In genomic region chr3:95818571-95819288, GRCm38 (mm10) we compare ENCODE assay signal across 7 mouse cellular contexts. TPM values are rescaled to one million over a fixed set of nuclear protein-coding genes. Genes with fewer than 3 reads are reported as not detected.
DNase-seq lines count a peak whose midpoint lies in the region; ATAC-seq and TF ChIP-seq lines count a peak whose summit lies in the region.

Gene Rprd2 (minus strand): TSS chr3:95818863.

- 0 out of 2 replicates have a peak, but pooled peaks have one; percentile 21 for TF ChIP-seq CTCF in intestine, postnatal 0 days (IDR thresholded peaks at IDR 0.05; ENCODE audit: low read depth)
- no peak for TF ChIP-seq CTCF in small intestine, adult 2 months (IDR thresholded peaks at IDR 0.05; ENCODE audit: extremely low read depth, insufficient read length, insufficient replicate concordance, low read depth, low read length)

- peak within 1 kb of the TSS; percentile 67 for H3K4me3 ChIP-seq in intestine, postnatal 0 days (ENCODE audit: low read depth, low read length)
- peak within 1 kb of the TSS; percentile 84 for H3K4me3 ChIP-seq in midbrain, embryonic 12.5 days
- peak within 1 kb of the TSS; percentile 88 for H3K4me3 ChIP-seq in small intestine, adult 2 months (ENCODE audit: low read depth, low read length)

- DNase-seq in adrenal gland, adult 2 months = peak; percentile 89
- peak; percentile 47 for DNase-seq in embryo, embryonic 11.5 days (ENCODE audit: low read depth, low spot score)
- DNase-seq in gastrocnemius, postnatal 4 days (ENCODE audit: low spot score in 2 of 2) = peak; percentile 62 to 82
- DNase-seq in left cerebral cortex, postnatal 4 days = peak; percentile 81

- ATAC-seq in intestine, postnatal 0 days = peak; percentile 49
- ATAC-seq in midbrain, embryonic 12.5 days (ENCODE audit: low FRiP score, low read depth) = peak; percentile 68

- H3K4me2 ChIP-seq in intestine, postnatal 0 days (replicated peaks; ENCODE audit: low read depth) = peak within 1 kb of the TSS; percentile 70
- peak within 1 kb of the TSS; percentile 60 for H3K4me2 ChIP-seq in midbrain, embryonic 12.5 days (replicated peaks)

- WGBS in intestine, postnatal 0 days = under 1% methylated on average over 60 of the region's 60 CpGs
- under 1% methylated on average over 59 of the region's 60 CpGs for WGBS in midbrain, embryonic 12.5 days
- under 1% methylated on average over 60 of the region's 60 CpGs for WGBS in small intestine, adult 2 months

- peak within 1 kb of the TSS; percentile 100 for H3K27ac ChIP-seq in intestine, postnatal 0 days (ENCODE audit: low read depth, low read length)
- peak within 1 kb of the TSS; percentile 99 for H3K27ac ChIP-seq in midbrain, embryonic 12.5 days (replicated peaks)
- peak within 1 kb of the TSS; percentile 100 for H3K27ac ChIP-seq in small intestine, adult 2 months (ENCODE audit: insufficient read depth, low read depth, low read length)

- no peaks in the 10 kb centered on the region for H3K9me3 ChIP-seq in intestine, postnatal 0 days (ENCODE audit: control insufficient read depth)
- H3K9me3 ChIP-seq in midbrain, embryonic 12.5 days = no peaks in the 10 kb centered on the region

- no peaks in the 10 kb centered on the region for H3K27me3 ChIP-seq in intestine, postnatal 0 days (replicated peaks; ENCODE audit: control insufficient read depth, insufficient read depth, low read length)
- H3K27me3 ChIP-seq in midbrain, embryonic 12.5 days = no peaks in the 10 kb centered on the region
- H3K27me3 ChIP-seq in small intestine, adult 2 months (ENCODE audit: control insufficient read depth, insufficient read depth, low read length) = no peaks in the 10 kb centered on the region

- H3K9ac ChIP-seq in intestine, postnatal 0 days (ENCODE audit: low read depth, low read length) = peak within 1 kb of the TSS; percentile 97
- peak within 1 kb of the TSS; percentile 95 for H3K9ac ChIP-seq in midbrain, embryonic 12.5 days (replicated peaks)

- TF ChIP-seq POLR2A in small intestine, adult 2 months (IDR thresholded peaks at IDR 0.05; ENCODE audit: low read depth, low read length) = peak; percentile 71; the same call in 1 of the 2 replicates

- no peaks in the 10 kb centered on the region; the same call in 1 of the 2 replicates for H3K4me1 ChIP-seq in intestine, postnatal 0 days (replicated peaks; ENCODE audit: control insufficient read depth, insufficient read depth, low read length)
- peaks cover 14% of the 10 kb centered on the region for H3K4me1 ChIP-seq in midbrain, embryonic 12.5 days
- H3K4me1 ChIP-seq in small intestine, adult 2 months (ENCODE audit: control insufficient read depth, insufficient read depth, insufficient read length, low read length) = peaks cover 2% of the 10 kb centered on the region; the same call in 1 of the 2 replicates

- intact Hi-C loops in left cerebral cortex, postnatal 4 days (cut with DNase I) = no loop called here

- H3K36me3 ChIP-seq in intestine, postnatal 0 days (ENCODE audit: control insufficient read depth, insufficient read depth) = no peaks in the 10 kb centered on the region; the same call in 1 of the 2 replicates
- no peaks in the 10 kb centered on the region for H3K36me3 ChIP-seq in midbrain, embryonic 12.5 days
- H3K36me3 ChIP-seq in small intestine, adult 2 months (ENCODE audit: control insufficient read depth, insufficient read depth, low read length) = no peaks in the 10 kb centered on the region

RNA-seq across cellular contexts. Expression of gene Rprd2, which starts in this region (rescaled TPM):
- total RNA-seq in adrenal gland, adult 2 months (2021) = 10 to 100 TPM; 46.4 to 59.6 TPM
- 6.3 and 8.1 TPM in 2 replicates for polyA plus RNA-seq in adrenal gland, adult 2 months (2012; rRNA removed)
- total RNA-seq in gastrocnemius, postnatal 4 days (2021) = 10 to 100 TPM; 49.1 to 51.4 TPM
- 12.4 and 13.8 TPM in 2 replicates for polyA plus RNA-seq in intestine, postnatal 0 days (2015; fragmentation: Nextera tagmentation; extraction: Ambion mirVana)
- 10 to 100 TPM; 58.0 to 59.3 TPM for total RNA-seq in left cerebral cortex, postnatal 4 days (2021)
- 29.2 and 29.4 TPM in 2 replicates for polyA plus RNA-seq in midbrain, embryonic 12.5 days (2016; fragmentation: Nextera tagmentation; extraction: Ambion mirVana)
- polyA plus RNA-seq in small intestine, adult 2 months (2012; rRNA removed) = 5.2 and 8.8 TPM in 2 replicates

Comparison
In these comparisons a context has a peak if more than half of its experiments do, and no peak if none do; other contexts are left out.
1. Peak in every context shown above with its lines: DNase-seq, ATAC-seq, H3K4me3 ChIP-seq and H3K27ac ChIP-seq.